Mouse (Mus musculus) CD4-positive, CD25-positive, alpha-beta regulatory T cell, adult 4 months (primary cell): ENCODE results near the gene Mbnl2. TPM values are rescaled to one million over a fixed set of nuclear protein-coding genes. Genes with fewer than 3 reads are reported as not detected.

Experiments used
- ATAC-seq: one replicate; pipeline ENCODE4 v1.8.0; 2017
- polyA plus RNA-seq, 2 experiments: library from polyadenylated mRNA; unstranded; fragments of 100-300 nt; shearing (Covaris generic); gene quantifications; one replicate each; pipeline ENCODE4 v1.2.1; 2017

Gene Mbnl2
- polyA plus RNA-seq, result 10 to 100 TPM; 50.7 to 52.1 TPM

GRCm38 (mm10) chr14:120275246-120276238 lies at the start of gene Mbnl2:
TSS of gene Mbnl2 (plus strand) at chr14:120275669.
- ATAC-seq, result peak; percentile 96

- ATAC-seq, result no peak
Measured at GRCm38 (mm10) chr14:120232076-120232496, 43.4 kb upstream of the Mbnl2 start.

- no peak for ATAC-seq
Measured at GRCm38 (mm10) chr14:120235610-120236009, 39.9 kb upstream of the Mbnl2 start.

GRCm38 (mm10) chr14:120238501-120238900 lies 37.0 kb upstream of the Mbnl2 start:
- no peak for ATAC-seq

DNA sequence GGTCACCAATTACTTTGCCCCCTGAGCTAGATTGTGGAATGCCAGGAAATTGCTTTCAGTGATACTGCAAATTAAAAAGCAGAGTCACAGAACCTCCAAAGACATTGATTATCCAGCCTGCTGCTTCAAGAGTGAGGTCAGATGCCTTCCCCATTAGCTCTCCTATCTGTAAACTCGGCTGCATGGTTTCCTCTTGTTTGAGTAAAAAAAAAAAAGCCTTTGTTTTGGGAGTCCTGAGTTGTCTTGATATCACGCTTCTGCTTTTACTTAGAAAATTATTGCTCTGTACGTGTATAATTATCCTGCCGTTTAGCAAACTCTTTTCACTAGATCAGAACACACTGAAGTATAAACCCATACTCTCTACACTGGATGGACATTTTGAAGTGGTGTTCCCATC lies 35.3 kb upstream of the Mbnl2 start:
- no peak for ATAC-seq

DNA sequence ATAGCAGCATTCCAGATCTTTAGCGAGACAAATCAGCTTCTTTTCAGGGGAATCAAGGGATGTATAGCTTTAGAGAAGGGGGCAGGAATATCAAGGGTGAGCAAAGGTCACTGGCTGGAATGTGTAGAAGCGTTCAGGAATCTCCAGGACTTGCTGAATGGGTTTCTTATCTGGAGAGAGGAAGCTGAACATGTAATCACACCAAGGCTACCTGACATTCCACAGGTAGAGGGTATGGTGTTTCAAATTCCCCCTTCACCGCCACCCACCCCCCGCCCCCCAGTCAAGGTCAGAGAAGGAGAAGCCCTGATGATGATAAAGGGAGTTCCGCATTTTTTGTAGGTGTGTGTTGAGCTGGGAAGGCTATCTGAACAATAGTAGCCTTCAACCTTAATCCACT lies 32.8 kb upstream of the Mbnl2 start:
- no peak for ATAC-seq

- ATAC-seq, result no peak
Measured at GRCm38 (mm10) chr14:120245081-120245705, 30.3 kb upstream of the Mbnl2 start.

GRCm38 (mm10) chr14:120253331-120253730 lies 22.1 kb upstream of the Mbnl2 start:
- no peak for ATAC-seq

GRCm38 (mm10) chr14:120256146-120256545 lies 19.3 kb upstream of the Mbnl2 start:
- no peak for ATAC-seq

GRCm38 (mm10) chr14:120256623-120257384 lies 18.7 kb upstream of the Mbnl2 start:
- ATAC-seq, result no peak

DNA sequence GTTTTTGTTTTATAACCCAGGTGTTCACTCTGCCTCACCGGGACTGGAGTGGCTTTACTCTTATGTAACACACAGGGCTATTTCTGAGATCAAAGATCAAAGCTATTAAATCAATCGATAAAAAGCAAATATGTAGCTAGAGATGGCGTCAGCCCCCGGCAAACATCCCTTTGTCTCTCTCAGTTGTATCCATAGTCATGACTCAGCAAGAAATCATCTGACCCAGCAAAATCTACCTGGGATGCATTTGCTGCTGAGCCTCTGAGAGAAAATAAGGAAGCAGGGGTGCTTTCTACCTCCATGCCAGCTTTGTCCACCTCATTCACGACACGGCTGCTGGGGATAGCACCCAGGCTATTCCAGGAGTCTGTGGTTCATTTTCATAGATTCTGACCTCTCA lies 18.0 kb upstream of the Mbnl2 start:
- no peak for ATAC-seq

GRCm38 (mm10) chr14:120259426-120259825 lies 16.0 kb upstream of the Mbnl2 start:
- no peak for ATAC-seq

DNA sequence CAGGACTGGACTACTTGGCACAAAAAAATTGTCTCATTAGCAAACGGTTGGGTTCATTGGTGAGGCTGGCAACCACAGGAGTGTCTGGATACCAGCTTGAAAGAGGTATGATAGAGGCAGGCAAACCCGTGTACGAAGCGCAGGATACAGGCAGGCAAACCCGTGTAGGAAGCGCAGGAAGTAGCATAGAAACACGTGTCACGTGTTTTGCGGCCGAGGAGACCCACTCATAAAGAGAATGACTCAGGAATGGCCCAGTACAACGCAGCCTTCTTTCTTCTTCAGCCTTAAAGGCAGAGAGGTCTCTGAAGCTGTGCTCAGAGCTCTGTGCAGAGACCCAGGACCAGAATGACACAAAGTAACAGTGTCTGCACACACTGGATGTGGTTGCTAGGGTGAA lies 13.9 kb upstream of the Mbnl2 start:
- no peak for ATAC-seq

GRCm38 (mm10) chr14:120262660-120263379 lies 12.6 kb upstream of the Mbnl2 start:
- ATAC-seq, result no peak

DNA sequence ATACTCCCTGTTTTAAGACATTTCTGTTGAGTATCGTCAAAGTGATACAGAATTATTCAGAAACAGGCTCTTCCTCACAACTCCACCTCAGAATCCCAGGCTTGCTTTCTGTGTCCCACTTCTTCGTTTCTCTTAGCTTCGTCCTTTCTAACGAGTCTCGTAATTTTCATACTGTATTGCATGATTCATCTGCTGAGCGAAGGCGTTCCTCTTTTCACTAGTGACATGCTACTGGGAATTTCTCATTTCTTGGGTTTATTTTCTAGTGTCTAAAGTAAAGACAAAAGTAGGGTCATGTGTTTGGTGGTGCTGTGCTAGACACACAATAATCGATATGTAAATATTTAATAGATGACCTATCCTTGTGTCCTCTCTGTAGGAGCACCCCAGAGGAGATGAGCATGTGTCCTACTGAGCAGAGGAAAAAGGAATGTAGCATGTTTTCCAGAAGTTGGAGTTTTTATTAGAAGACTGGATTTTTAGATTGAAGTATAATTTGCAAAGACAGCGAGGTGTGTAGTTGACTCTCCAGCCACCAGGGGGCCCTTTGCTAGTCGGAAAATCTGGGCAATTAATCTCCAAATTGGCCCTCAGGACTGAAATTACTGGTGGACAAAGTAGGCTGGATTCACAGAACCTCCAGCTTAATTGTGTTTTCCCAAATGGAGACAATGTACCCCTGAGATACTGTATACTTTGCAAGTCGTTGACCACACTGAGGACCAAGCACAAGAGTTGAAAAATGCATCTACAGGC lies 11.9 kb upstream of the Mbnl2 start:
- peak; percentile 77 for ATAC-seq

- ATAC-seq, result no peak
Measured at GRCm38 (mm10) chr14:120265886-120266285, 9.6 kb upstream of the Mbnl2 start.

DNA sequence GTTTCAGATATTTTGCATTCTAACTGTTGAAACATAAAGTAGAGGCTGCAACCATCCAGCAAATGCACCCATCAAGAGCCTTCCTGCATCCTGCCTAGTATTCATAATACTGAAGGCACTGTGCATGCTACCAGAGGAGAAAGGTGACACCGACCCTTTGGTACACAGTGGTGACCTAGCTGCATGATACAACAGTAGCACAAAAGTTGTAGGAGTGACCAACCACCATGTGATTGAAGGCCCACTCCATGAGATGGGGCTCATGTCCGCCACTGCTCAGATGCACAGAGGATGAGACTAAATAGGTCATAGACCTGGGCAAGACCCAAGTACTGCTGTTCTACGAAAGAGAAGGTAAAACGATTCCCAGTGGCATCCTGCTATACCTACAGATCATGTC lies 8.3 kb upstream of the Mbnl2 start:
- ATAC-seq, result no peak

DNA sequence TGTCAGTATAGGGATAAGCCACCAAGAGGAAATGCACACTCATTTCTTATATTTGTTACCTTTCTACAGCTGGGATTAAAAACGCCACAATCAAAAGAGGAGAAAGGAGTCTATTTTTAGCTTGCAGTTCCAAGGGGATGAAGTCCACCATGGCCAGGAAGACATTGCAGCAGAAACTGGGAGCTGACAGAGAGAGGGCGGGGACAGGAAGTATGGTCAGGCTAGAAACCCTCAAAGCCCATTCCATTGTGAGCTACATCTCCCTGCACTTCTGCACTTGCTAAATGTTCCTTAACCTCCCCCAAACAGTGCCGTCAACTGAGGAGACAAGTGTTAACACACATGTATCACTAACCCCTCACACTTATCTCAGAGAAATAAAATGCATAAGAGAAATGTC lies 5.4 kb upstream of the Mbnl2 start:
- ATAC-seq, result no peak

DNA sequence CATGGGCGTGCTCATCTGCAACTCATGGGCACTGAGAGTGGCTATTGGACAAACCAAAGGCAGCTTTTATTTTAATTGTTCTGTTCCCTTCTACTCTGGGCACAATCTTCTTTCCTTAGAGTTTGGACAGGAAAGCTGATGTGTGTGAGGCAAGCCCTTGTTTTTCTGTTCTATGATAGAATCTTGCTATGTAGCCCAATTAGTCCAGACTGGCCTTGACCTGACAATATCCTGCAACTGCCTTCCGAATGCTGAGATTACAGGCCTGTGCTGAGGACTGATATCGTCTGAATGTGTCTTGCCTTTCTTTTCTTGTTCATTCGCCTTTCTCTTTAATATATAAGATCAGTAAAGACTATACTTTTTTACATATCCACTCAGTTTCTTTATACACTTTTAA lies 4.8 kb upstream of the Mbnl2 start:
- ATAC-seq, result no peak

- ATAC-seq, result no peak
Measured at GRCm38 (mm10) chr14:120271096-120271495, 4.4 kb upstream of the Mbnl2 start.

- no peak for ATAC-seq
Measured at GRCm38 (mm10) chr14:120273766-120274165, 1.7 kb upstream of the Mbnl2 start.

DNA sequence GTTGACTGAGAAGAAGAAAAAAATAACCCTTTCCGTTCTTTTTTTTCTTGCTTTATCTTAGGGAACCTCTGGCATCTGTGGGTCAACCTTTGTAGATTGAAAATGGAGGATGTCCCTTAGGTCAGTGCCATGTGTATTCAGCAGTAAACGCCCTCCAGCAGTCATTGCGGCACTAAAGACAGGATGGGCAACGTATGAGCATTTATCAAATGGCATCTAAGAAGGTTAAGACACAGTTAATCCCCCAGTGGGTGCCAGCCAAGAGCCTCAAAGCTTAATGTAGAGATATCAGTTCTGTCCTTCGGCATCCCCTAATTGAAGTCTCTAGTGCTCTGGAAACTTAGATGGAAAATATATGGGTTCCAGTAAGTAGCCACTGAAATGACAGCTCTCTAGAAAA lies 723 bp upstream of the Mbnl2 start:
- ATAC-seq, result no peak
